Mouse (Mus musculus) small intestine, adult 10 weeks (tissue): ENCODE data around the gene Slc17a7. TPM values are rescaled to one million over a fixed set of nuclear protein-coding genes. Genes with fewer than 3 reads are reported as not detected.

ENCODE experiments used
- polyA plus RNA-seq: library from polyadenylated mRNA; stranded (reverse); fragments of 350-450 nt; fragmentation: Illumina TruSeq; extraction: RNeasy Lipid Tissue Mini Kit (QIAGEN cat#74804); gene quantifications from one replicate; pipeline ENCODE4 v1.2.3, GENCODE M21; 2014; ENCODE audit warnings: low replicate concordance

Slc17a7 gene
- not detected for polyA plus RNA-seq

DNA sequence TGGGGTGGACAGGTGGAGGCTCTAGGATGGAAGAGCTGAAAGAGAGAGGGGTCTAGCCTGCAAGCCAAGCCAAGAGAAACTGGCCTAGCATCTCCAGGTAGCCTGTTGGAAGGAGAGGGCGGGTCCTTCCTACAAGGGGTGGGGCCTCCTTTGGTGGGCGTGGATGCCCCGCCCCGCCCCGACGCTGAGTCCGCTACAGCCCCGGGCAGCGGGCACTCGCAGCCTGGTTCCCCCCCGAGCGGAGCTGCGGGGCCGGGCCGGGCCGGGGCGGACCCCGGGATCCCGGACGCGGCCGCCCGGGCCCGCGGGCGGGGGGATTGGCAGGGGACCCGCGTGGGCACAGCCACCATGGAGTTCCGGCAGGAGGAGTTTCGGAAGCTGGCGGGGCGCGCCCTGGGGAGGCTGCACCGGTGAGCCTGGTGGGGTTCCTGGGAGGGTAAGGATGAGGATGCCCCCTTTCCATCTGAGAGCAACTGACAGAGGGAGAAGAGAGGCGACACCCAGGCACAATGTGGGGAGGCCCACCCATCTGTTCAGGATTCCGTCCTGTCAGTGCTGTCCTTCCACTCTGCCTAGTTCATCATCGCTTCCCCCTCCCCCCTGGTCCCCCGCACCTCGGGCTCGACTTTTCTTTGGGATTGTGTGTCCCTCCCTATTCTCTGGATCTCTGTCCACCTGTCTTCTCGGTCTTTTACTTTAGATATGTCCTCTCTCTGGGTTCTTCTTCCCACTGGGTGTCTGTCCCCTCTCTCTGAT lies at the start of gene Slc17a7:
Slc17a7 (plus strand) TSS at position 215 of the 756 bp plus-strand sequence.

DNA sequence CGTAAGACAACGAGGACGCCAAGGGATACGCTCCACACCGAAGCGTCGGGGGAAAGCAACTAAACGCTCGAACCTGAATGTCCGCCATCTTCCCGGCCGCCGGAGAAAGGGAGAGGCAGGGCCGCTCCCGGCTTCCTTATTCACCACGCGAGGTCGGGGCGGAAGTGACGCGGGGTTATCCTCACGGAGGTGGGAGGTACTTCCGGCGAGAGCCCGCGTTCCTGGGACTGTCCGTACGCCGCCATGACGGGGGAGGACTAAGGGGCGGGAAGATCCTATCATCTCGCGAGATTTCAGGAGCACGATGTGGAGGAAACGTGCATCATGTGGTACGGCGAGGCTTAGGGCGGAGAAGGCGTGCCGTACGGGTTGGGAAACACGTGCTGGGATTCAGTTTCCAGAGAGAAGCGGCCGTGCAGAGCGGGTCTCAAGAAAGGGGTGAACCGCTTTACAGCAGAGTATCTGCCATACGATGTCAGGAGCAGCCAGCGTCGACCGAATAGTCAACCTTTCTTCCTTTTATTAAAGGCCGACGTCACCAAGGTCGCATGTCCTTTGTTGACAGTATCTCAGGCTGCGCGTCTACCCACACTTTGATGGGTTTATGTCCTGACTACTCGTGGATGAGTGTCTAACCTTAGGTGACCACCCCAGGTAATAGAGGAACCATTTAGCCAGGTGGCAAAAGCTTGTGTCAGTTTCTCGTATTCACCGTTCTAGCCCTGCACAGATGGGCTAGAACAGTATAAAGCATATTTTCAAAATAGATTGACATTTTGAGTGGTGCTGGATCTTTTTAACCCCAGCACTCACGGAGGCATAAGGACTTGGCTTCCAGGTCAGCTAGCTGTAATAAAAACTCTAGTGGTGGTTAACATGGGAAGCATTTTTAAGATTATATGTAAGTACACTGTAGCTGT lies 39.3 kb upstream of the Slc17a7 start, which contains the start of gene Rps11:
Rps11 (minus strand) TSS at position 216 of the 920 bp plus-strand sequence.

DNA sequence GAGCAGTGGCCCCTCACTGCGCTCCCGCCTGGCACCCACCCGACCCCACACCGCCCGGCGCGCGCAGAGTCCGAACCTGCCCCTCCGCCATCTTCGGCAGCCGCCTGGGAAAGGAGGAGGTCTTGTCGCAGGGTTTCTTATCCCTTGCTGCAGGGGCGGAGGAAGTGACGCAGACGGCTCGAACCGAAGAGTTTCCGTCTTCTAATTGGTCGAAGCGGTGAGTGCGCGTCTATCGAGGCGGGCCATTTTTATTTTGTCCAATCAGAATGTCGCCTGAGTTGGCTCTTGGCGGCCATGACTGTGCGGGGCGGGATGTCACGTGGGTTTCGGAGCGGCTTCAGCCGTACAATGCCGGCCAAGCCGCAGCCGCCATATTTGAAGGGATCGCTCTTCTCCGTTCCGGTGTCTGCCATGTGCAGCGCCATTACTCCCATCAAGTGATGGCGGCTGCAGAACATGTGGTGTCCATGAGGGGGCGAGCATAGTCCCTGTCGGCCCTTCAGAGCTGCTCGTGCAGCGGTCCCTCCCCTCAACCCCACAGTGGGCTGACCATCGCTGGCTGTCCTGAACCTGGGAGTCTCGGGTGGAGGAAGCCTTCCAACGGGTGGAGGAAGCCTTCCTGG lies 35.0 kb upstream of the Slc17a7 start, which contains the start of gene Rpl13a:
Rpl13a (minus strand) TSS at position 138 of the 623 bp plus-strand sequence.

DNA sequence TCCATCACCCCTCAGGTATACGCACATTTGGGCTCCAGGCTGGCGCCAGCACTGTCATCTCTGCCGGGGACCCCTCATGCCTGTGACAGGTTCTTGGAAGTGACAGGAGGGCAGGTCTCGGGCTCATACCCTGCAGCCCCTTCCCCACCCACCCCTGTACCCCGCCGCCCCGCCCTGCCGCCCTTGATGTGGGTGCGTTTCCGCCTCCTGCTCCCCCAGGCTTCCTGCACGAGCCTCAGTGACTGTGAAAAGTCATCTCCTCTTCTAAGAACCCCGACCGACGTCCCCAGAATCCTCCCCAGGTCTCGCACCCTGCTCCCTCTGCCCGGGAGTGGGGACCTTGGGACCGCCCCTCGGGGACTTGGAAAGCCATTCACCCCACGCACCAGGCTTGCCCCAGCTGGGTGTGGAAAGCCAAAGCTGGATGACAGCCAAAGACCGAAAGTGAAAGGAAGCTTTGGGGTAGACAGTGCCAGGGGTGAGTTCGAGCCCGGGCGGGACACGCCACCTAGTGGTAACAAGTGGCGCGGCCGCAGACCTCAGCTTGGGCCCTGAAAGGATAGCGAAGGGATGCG lies 27.7 kb upstream of the Slc17a7 start, which contains the start of the genes Gm45713 and Flt3l:
Gm45713 (minus strand) TSS at position 239 of the 575 bp plus-strand sequence.
Flt3l (minus strand) TSS at position 440 of the 575 bp plus-strand sequence.

DNA sequence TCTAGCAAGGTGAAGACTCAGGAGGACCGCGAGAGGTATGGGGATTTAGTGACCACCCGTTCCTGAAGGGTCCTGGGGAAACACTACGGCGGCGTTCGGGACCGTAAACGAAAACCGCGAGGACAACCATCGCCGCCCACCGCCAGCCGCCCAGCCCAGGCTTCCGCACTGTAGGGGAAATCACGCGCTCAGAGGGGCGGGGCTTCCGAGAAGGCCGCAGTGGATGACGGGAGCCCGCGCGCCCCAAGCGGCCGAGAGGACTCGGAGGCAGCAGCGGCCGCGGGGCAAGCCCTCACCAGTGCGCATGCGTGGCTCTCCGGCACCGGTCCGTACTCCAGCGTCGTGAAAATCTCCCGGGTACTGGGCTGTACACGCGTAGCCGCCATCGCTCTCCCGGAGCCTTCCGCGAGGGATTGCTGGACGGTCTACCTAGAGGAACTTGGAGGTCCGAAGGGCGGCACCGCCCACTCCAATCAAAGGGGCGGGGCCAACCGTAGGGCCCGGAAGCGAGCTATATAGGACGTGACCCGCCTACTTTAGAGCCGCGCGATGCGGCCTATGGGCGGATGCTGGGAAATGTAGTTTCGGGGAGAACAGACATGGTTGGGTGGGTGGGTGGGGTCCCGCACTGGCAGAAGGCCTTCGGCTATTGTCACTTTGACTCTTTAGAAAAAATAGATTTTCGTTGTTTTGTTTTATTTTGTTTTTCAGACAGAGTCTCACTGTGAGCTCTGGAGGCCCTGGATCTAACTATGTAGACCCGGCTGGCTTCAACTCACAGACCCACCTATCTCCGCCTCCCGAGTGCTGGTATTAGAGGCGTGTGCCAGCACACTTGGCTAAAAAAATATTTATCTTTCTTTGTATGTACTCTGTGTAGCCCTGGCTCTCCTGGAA lies 9.4 kb upstream of the Slc17a7 start, which contains the start of the genes Pih1d1 and Aldh16a1:
Pih1d1 (plus strand) TSS at position 208 of the 897 bp plus-strand sequence.
Aldh16a1 (minus strand) TSS at position 489 of the 897 bp plus-strand sequence.

DNA sequence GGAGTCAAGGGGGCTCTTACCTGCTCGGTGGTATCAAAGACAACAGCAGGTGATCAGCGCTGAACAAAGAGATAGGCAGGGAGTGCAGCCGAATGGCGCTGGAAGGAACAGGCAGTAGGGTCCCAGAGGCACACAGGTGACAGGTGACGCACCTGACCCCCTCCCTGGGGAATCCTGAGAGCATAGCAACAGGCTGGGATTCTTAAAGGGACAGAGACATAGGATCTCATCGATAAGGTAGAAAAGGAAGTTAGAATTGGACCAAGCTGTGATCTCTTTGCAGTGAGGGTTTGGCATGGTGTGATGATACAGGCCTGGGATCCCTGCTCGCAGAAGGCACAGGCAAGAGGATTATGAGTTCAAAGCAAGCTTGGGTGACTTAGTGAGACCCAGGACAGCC lies 15.7 kb downstream of the Slc17a7 start, which contains the start of gene Gfy:
Gfy (minus strand) TSS at position 101 of the 400 bp plus-strand sequence.

DNA sequence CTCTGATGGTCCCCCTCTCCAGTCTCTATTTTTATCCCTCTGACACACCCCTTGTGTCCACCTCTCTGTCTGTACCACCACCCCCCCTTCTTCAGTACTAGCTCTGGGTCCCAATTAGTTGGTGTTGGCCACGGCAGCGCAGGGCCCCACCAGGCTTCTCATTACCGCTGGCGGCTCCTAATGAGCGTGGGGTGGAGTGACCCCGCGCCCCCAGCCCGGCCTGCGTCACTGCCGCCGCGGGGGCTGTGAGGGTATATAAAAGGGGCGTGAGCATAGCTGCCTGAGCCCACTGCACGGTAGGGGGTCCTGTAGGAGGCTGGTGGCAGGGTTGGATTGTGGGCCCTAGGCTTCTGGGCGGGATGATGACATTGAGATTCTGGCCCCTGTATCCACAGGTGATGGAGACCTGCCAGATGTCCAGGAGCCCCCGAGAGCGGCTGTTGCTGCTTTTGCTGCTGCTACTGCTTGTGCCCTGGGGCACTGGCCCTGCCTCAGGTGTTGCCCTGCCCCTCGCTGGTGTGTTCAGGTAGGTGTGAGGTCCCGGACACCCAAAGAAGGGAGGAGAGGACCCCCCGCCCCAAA lies 17.2 kb downstream of the Slc17a7 start, which contains the start of gene Pth2:
Pth2 (plus strand) TSS at position 100 of the 582 bp plus-strand sequence.

DNA sequence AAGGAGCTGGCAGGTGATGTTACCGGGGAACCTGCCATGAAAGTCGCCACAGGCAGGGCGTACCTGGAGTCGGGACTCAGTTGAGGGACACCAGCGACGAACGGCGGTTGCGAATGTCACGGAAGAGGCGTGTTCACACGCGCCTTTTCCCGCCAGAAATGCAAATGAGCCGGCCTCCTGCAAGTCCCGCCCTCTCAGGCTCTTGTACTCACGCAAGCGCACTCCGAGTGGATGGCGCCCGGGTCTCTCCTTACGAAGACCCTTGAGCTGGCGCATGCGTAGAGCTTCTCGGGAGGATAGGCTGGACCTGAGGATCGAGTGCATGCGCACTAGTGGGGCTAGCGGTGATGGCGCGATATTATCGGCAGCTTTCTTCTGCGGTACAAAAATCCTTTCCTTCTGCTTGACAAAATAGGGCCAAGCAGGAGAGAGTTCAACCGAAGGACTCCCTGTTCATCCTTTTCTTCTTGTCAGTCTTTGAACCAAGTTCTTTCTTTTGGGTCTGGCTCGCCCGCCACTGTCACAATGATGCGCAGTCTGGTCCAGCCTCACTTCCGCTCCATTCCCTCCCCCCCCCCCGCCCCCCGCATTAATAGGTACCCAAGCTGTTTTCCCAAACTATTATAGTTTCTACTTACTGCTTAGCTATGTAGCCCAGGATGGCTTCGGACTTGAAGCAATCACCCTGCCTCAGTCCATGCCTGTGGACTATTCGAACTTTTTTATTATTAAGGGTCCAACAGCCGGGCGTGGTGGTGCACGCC lies 40.8 kb downstream of the Slc17a7 start, which contains the start of gene Ccdc155:
Ccdc155 (minus strand) TSS at position 513 of the 764 bp plus-strand sequence.

DNA sequence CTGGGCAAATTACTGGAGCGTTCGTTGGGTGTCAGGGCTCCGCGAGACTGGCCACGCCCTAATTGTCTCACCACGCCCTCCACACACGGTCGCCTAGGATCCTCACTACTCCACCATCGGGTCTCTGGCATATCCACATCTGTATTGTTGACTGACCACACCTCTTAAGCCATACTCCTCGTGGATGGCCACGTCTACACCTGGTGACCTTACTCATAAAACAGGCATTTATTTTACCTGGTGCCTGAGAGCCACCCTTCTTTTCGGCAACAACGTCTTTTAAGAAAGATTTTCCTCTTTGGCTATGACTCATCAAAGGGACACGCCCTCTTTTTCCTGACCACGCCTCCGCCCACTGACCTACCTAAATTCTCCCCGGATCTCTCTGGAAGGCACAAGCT lies 48.1 kb downstream of the Slc17a7 start, which contains the start of gene Dkkl1:
Dkkl1 (minus strand) TSS at position 297 of the 401 bp plus-strand sequence.

DNA sequence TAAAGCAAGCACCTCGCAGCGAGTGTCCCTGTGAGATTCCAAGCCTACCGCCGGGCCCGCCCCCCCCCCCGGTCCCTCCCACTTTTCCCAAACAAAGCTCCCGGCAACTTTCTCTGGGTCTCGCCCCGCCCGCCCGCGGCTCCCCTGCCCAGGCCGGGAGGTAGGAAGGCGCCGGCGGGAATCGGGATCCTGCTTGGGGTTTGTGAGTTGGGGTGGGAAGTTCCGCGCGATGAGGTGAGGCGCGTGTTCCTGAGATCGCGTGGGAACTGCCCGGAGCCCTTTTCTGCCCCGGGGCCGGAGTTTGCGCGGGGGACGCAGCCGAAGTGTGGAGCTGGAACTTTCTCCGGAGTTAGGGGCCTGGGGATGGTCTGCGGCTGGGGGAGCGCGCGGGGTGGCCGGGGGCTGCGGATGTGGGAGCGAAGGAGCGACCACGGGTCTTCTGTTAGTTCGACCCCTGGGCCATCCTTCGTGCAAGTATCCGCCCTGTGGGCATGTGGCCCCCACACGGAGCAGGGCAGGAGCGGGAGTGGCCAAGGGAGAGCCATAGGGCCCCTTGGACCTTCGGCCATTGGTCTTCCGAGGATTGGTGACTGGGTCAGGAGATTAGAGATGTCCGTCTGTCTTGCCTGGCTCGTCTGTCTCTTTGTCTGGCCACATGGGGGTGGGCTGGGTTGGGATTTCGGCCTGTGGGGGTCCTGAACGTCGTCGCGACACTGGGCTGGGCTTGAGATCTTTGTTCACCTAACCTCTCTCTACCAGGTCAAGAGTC lies 52.1 kb downstream of the Slc17a7 start, which contains the start of gene Tead2:
Tead2 (plus strand) TSS at position 81 of the 769 bp plus-strand sequence.

Other genes starting within 250 kb of the Slc17a7 start
- gene Ap2a1, start 234.5 kb upstream of the Slc17a7 start, polyA plus RNA-seq, result 9.8 TPM
- gene Tsks, start 220.7 kb upstream of the Slc17a7 start, polyA plus RNA-seq, result not detected
- 0.15 TPM for gene Cpt1c, start 189.1 kb upstream of the Slc17a7 start, polyA plus RNA-seq
- 2.3 TPM for gene Prmt1, start 177.4 kb upstream of the Slc17a7 start, polyA plus RNA-seq
- 11.1 TPM for gene Irf3, start 166.3 kb upstream of the Slc17a7 start, polyA plus RNA-seq
- gene Bcl2l12, start 165.2 kb upstream of the Slc17a7 start, polyA plus RNA-seq, result not detected
- gene Scaf1, start 147.6 kb upstream of the Slc17a7 start, polyA plus RNA-seq, result 2.0 TPM
- 1.1 TPM for gene Rras, start 146.0 kb upstream of the Slc17a7 start, polyA plus RNA-seq
- gene Prr12, start 111.1 kb upstream of the Slc17a7 start, polyA plus RNA-seq, result not detected
- gene Nosip, start 101.5 kb upstream of the Slc17a7 start, polyA plus RNA-seq, result 4.6 TPM
- gene Prrg2, start 101.3 kb upstream of the Slc17a7 start, polyA plus RNA-seq, result 9.4 TPM
- gene Rcn3, start 71.7 kb upstream of the Slc17a7 start, polyA plus RNA-seq, result not detected
- 3.7 TPM for gene Fcgrt, start 60.1 kb upstream of the Slc17a7 start, polyA plus RNA-seq
- gene Rps11, start 39.5 kb upstream of the Slc17a7 start, polyA plus RNA-seq, result 126 TPM
- 181 TPM for gene Rpl13a, start 35.2 kb upstream of the Slc17a7 start, polyA plus RNA-seq
- not detected for gene Gm45713, start 27.7 kb upstream of the Slc17a7 start, polyA plus RNA-seq
- 13.9 TPM for gene Flt3l, start 27.5 kb upstream of the Slc17a7 start, polyA plus RNA-seq
- gene Pih1d1, start 9.6 kb upstream of the Slc17a7 start, polyA plus RNA-seq, result not detected
- gene Aldh16a1, start 9.4 kb upstream of the Slc17a7 start, polyA plus RNA-seq, result 13.8 TPM
- gene Gfy, start 15.6 kb downstream of the Slc17a7 start, polyA plus RNA-seq, result not detected
- gene Pth2, start 17.0 kb downstream of the Slc17a7 start, polyA plus RNA-seq, result not detected
- not detected for gene Ccdc155, start 40.9 kb downstream of the Slc17a7 start, polyA plus RNA-seq
- not detected for gene Dkkl1, start 48.2 kb downstream of the Slc17a7 start, polyA plus RNA-seq
- gene Tead2, start 51.8 kb downstream of the Slc17a7 start, polyA plus RNA-seq, result 1.7 TPM
- gene Cd37, start 75.2 kb downstream of the Slc17a7 start, polyA plus RNA-seq, result 2.0 TPM
- not detected for gene Slc6a16, start 77.1 kb downstream of the Slc17a7 start, polyA plus RNA-seq
- gene Slc6a21, start 113.6 kb downstream of the Slc17a7 start, polyA plus RNA-seq, result not detected
- 3.0 TPM for gene Trpm4, start 169.8 kb downstream of the Slc17a7 start, polyA plus RNA-seq
- gene Hrc, start 171.3 kb downstream of the Slc17a7 start, polyA plus RNA-seq, result not detected
- gene Ppfia3, start 203.1 kb downstream of the Slc17a7 start, polyA plus RNA-seq, result not detected
- not detected for gene Lin7b, start 206.6 kb downstream of the Slc17a7 start, polyA plus RNA-seq
- gene Snrnp70, start 231.8 kb downstream of the Slc17a7 start, polyA plus RNA-seq, result 55.6 TPM
- gene Kcna7, start 241.7 kb downstream of the Slc17a7 start, polyA plus RNA-seq, result not detected
- gene Ntf5, start 249.7 kb downstream of the Slc17a7 start, polyA plus RNA-seq, result not detected